Mouse (Mus musculus) G1E (cell line): ENCODE measurements around the gene Ran. TPM values are rescaled to one million over a fixed set of nuclear protein-coding genes. Genes with fewer than 3 reads are reported as not detected.

Experiments
- ATAC-seq: 2 replicates; pipeline ENCODE4 v1.8.0; 2016; ENCODE audit warnings: mild to moderate bottlenecking; ENCODE audit not compliant: insufficient number of reproducible peaks, poor library complexity, low FRiP score, severe bottlenecking; ENCODE audit errors: extremely low read depth
- DNase-seq: peaks from one replicate; pipeline ENCODE4 v3.0.0; 2012; ENCODE audit warnings: low spot score
- H3K27me3 ChIP-seq: 2 replicates; pipeline ENCODE4 v1.6.1; 2012; ENCODE audit warnings: mild to moderate bottlenecking, low read length, inconsistent platforms; ENCODE audit not compliant: insufficient read depth
- H3K36me3 ChIP-seq: replicated peaks from 2 replicates; pipeline ENCODE3; 2012; ENCODE audit warnings: mild to moderate bottlenecking, inconsistent platforms
- H3K4me1 ChIP-seq: 2 replicates; pipeline ENCODE4 v1.6.1; 2012; ENCODE audit warnings: low read depth, low read length, inconsistent platforms, mixed read lengths; ENCODE audit not compliant: insufficient read depth
- H3K4me3 ChIP-seq: 2 replicates; pipeline ENCODE4 v1.5.1; 2012; ENCODE audit warnings: low read depth, mild to moderate bottlenecking, inconsistent platforms, low read length, moderate library complexity, mixed read lengths
- H3K9me3 ChIP-seq: replicated peaks from 2 replicates; pipeline ENCODE4 v1.6.1; 2012; ENCODE audit warnings: inconsistent platforms
- CTCF ChIP-seq: IDR thresholded peaks from 2 replicates; pipeline ENCODE4 v1.5.1; 2012; ENCODE audit warnings: low read depth, low read length, inconsistent platforms, mixed read lengths
- GATA1 ChIP-seq: IDR thresholded peaks from 2 replicates; pipeline ENCODE4 v1.6.1; 2012; ENCODE audit warnings: borderline replicate concordance, low read length, inconsistent platforms, mixed read lengths
- GATA2 ChIP-seq: IDR thresholded peaks from 2 replicates; pipeline ENCODE4 v1.6.1; 2012; ENCODE audit warnings: low read depth, low read length, inconsistent platforms, borderline replicate concordance
- POLR2AphosphoS5 ChIP-seq: IDR thresholded peaks from 2 replicates; pipeline ENCODE4 v1.6.1; 2012; ENCODE audit warnings: low read depth, low read length, inconsistent platforms; ENCODE audit not compliant: insufficient replicate concordance
- TAL1 ChIP-seq: conservative IDR thresholded peaks from 2 replicates; pipeline ENCODE4 v1.6.1; 2012; ENCODE audit warnings: low read depth, low read length, inconsistent platforms, mixed read lengths
- polyA plus RNA-seq: library from polyadenylated mRNA; stranded (reverse); fragments of >175 nt; gene quantifications from 2 replicates; pipeline ENCODE4 v1.2.3, GENCODE M21; 2012
- total RNA-seq, 2 experiments: library from RNA; stranded (forward) in 1 of 2; stranded (reverse) in 1 of 2; fragments of 200-1000 nt in 1 of 2; fragments of >200 nt in 1 of 2; fragmentation: Nextera tagmentation in 1 of 2; gene quantifications; 2 replicates each; pipeline ENCODE4 v1.2.3; 2014 to 2017

Ran gene
- total and polyA plus RNA-seq, 3 experiments = 161 to 5,187 (median 481) TPM

GRCm38 (mm10) chr5:129005416-129005815, 14.5 kb upstream of the Ran start:
- TF ChIP-seq CTCF (no peak), GATA1 (no peak), POLR2AphosphoS5 (no peak), GATA2 (no peak), TAL1 (no peak)
- DNase-seq = no peak

GRCm38 (mm10) chr5:129006031-129006788, 13.7 kb upstream of the Ran start:
- peak; percentile 24; the same call in 1 of the 2 replicates for ATAC-seq
- Histone ChIP-seq H3K27me3 (no peaks in the 10 kb centered on the region), H3K4me3 (peak overlapping the region; percentile 80), H3K4me1 (peaks cover 77% of the 10 kb centered on the region), H3K36me3 (peaks cover 48% of the 10 kb centered on the region), H3K9me3 (no peaks in the 10 kb centered on the region)
- TF ChIP-seq GATA2 = no peak
- no peak for TF ChIP-seq CTCF
- TF ChIP-seq TAL1 = no peak
- no peak for TF ChIP-seq POLR2AphosphoS5
- no peak for TF ChIP-seq GATA1
- DNase-seq = peak; percentile 42

More at GRCm38 (mm10) chr5:129005416-129005815, 14.5 kb upstream of the Ran start:
- peaks cover 54% of the 10 kb centered on the region for H3K36me3 ChIP-seq
- no peak overlapping the region; the same call in 1 of the 2 replicates for H3K4me3 ChIP-seq
- H3K4me1 ChIP-seq = peaks cover 85% of the 10 kb centered on the region
- H3K27me3 ChIP-seq = no peaks in the 10 kb centered on the region
- no peaks in the 10 kb centered on the region for H3K9me3 ChIP-seq
- no peak for ATAC-seq

- H3K36me3 ChIP-seq = peaks cover 38% of the 10 kb centered on the region
- H3K4me1 ChIP-seq = peaks cover 66% of the 10 kb centered on the region
- H3K27me3 ChIP-seq = no peaks in the 10 kb centered on the region
- no peaks in the 10 kb centered on the region for H3K9me3 ChIP-seq
- DNase-seq (peak; percentile 21), ATAC-seq (peak; percentile 56)
- TF ChIP-seq TAL1 (no peak), GATA2 (no peak), POLR2AphosphoS5 (no peak), GATA1 (no peak), CTCF (no peak)
- peak overlapping the region; percentile 80 for H3K4me3 ChIP-seq
These were observed 12.5 kb upstream of the Ran start for GRCm38 (mm10) chr5:129007105-129007957.

GRCm38 (mm10) chr5:129008008-129008407, 11.9 kb upstream of the Ran start:
- TF ChIP-seq CTCF = no peak
- TF ChIP-seq TAL1 = no peak
- no peak for TF ChIP-seq POLR2AphosphoS5
- no peak for TF ChIP-seq GATA1
- TF ChIP-seq GATA2 = no peak
- Histone ChIP-seq H3K27me3 (no peaks in the 10 kb centered on the region), H3K9me3 (no peaks in the 10 kb centered on the region), H3K36me3 (peaks cover 32% of the 10 kb centered on the region), H3K4me3 (peak overlapping the region; percentile 80), H3K4me1 (peaks cover 59% of the 10 kb centered on the region)
- peak; percentile 60 for DNase-seq
- 0 out of 2 replicates have a peak, but pooled peaks have one; percentile 16 for ATAC-seq

GRCm38 (mm10) chr5:129008412-129008826, 11.4 kb upstream of the Ran start, which contains the start of gene Stx2:
TSS of gene Stx2 (minus strand) at chr5:129008574.
- H3K4me3 ChIP-seq = peak within 1 kb of the TSS; percentile 80
- no peak for TF ChIP-seq GATA2
- TF ChIP-seq TAL1 = no peak
- no peak for TF ChIP-seq CTCF
- no peak for TF ChIP-seq POLR2AphosphoS5
- no peak for TF ChIP-seq GATA1
- H3K4me1 ChIP-seq = peaks cover 55% of the 10 kb centered on the region
- no peaks in the 10 kb centered on the region for H3K27me3 ChIP-seq
- no peaks in the 10 kb centered on the region for H3K9me3 ChIP-seq
- ATAC-seq (peak; percentile 64), DNase-seq (peak; percentile 93)
- H3K36me3 ChIP-seq = peaks cover 32% of the 10 kb centered on the region

GRCm38 (mm10) chr5:129009577-129009976, 10.3 kb upstream of the Ran start:
- TF ChIP-seq GATA2 (no peak), POLR2AphosphoS5 (no peak), TAL1 (no peak), CTCF (no peak), GATA1 (no peak)
- H3K9me3 ChIP-seq = no peaks in the 10 kb centered on the region

More at GRCm38 (mm10) chr5:129009577-129009976, 10.3 kb upstream of the Ran start:
- no peak overlapping the region for H3K4me3 ChIP-seq
- no peak for ATAC-seq
- H3K36me3 ChIP-seq = peaks cover 23% of the 10 kb centered on the region
- no peaks in the 10 kb centered on the region for H3K27me3 ChIP-seq
- no peak for DNase-seq
- H3K4me1 ChIP-seq = peaks cover 50% of the 10 kb centered on the region
